Mouse (Mus musculus) CD4-positive naive resting alpha-beta T cell, adult 76 days (primary cell): ENCODE results near the gene Slc22a1. TPM values are rescaled to one million over a fixed set of nuclear protein-coding genes. Genes with fewer than 3 reads are reported as not detected.

Source experiments
- total RNA-seq: library from RNA; stranded (reverse); gene quantifications from one replicate; pipeline ENCODE4 v1.2.4, GENCODE M21; 2023

Slc22a1 gene
- total RNA-seq = not detected

GRCm38 (mm10) chr17:12675646-12676045, at the start of gene Slc22a1:
TSS of gene Slc22a1 (minus strand) at chr17:12675829.

Other genes starting within 250 kb of the Slc22a1 start
- gene Slc22a3, start 168.1 kb downstream of the Slc22a1 start, total RNA-seq = 0.41 TPM
- gene Slc22a2, start 91.7 kb downstream of the Slc22a1 start, total RNA-seq = not detected
- gene Igf2r, start 93.8 kb upstream of the Slc22a1 start, total RNA-seq = 37.3 TPM
- not detected for gene Mas1, start 192.3 kb upstream of the Slc22a1 start, total RNA-seq
- not detected for gene Mrgprh, start 200.2 kb upstream of the Slc22a1 start, total RNA-seq
- gene Pnldc1, start 234.4 kb upstream of the Slc22a1 start, total RNA-seq = 2.2 TPM
- gene Tcp1, start 239.9 kb upstream of the Slc22a1 start, total RNA-seq = 185 TPM
- gene Mrpl18, start 240.5 kb upstream of the Slc22a1 start, total RNA-seq = 36.7 TPM